Mouse (Mus musculus): ENCODE data around the gene Des. TPM values are rescaled to one million over a fixed set of nuclear protein-coding genes. Genes with fewer than 3 reads are reported as not detected.

Des gene
- polyA plus RNA-seq, 1 experiment: 152 TPM

GRCm38 (mm10) chr1:75347279-75347678 is 12.8 kb upstream of the Des start:
- Histone ChIP-seq H3K27ac (ENCODE audit: insufficient read depth, low read depth, low read length) (peak overlapping the region; percentile 76), H3K4me3 (ENCODE audit: low read depth, low read length) (no peak overlapping the region), H3K27me3 (ENCODE audit: control insufficient read depth, insufficient read depth, low read length) (no peaks in the 10 kb centered on the region), H3K36me3 (ENCODE audit: control insufficient read depth, insufficient read depth, low read length) (no peaks in the 10 kb centered on the region), H3K4me1 (ENCODE audit: control insufficient read depth, insufficient read depth, insufficient read length, low read length) (no peaks in the 10 kb centered on the region)
- 72% methylated on average over 5 of the region's 5 CpGs for WGBS
- TF ChIP-seq POLR2A (IDR thresholded peaks at IDR 0.05; ENCODE audit: low read depth, low read length) (no peak), CTCF (IDR thresholded peaks at IDR 0.05; ENCODE audit: extremely low read depth, insufficient read length, insufficient replicate concordance, low read depth, low read length) (no peak)

- no peak for TF ChIP-seq CTCF (IDR thresholded peaks at IDR 0.05; ENCODE audit: extremely low read depth, insufficient read length, insufficient replicate concordance, low read depth, low read length)
- no peak for TF ChIP-seq POLR2A (IDR thresholded peaks at IDR 0.05; ENCODE audit: low read depth, low read length)
- Histone ChIP-seq H3K4me1 (ENCODE audit: control insufficient read depth, insufficient read depth, insufficient read length, low read length) (no peaks in the 10 kb centered on the region), H3K27me3 (ENCODE audit: control insufficient read depth, insufficient read depth, low read length) (no peaks in the 10 kb centered on the region), H3K27ac (ENCODE audit: insufficient read depth, low read depth, low read length) (peak overlapping the region; percentile 47), H3K36me3 (ENCODE audit: control insufficient read depth, insufficient read depth, low read length) (no peaks in the 10 kb centered on the region), H3K4me3 (ENCODE audit: low read depth, low read length) (no peak overlapping the region)
- 54% methylated on average over 5 of the region's 5 CpGs for WGBS
These were observed 10.9 kb upstream of the Des start for GRCm38 (mm10) chr1:75349275-75349674.

GRCm38 (mm10) chr1:75357261-75357660 is 2.9 kb upstream of the Des start:
- Histone ChIP-seq H3K36me3 (ENCODE audit: control insufficient read depth, insufficient read depth, low read length) (no peaks in the 10 kb centered on the region), H3K4me1 (ENCODE audit: control insufficient read depth, insufficient read depth, insufficient read length, low read length) (no peaks in the 10 kb centered on the region), H3K27ac (ENCODE audit: insufficient read depth, low read depth, low read length) (no peak overlapping the region; the same call in 1 of the 2 replicates), H3K27me3 (ENCODE audit: control insufficient read depth, insufficient read depth, low read length) (peaks cover 13% of the 10 kb centered on the region), H3K4me3 (ENCODE audit: low read depth, low read length) (no peak overlapping the region)
- TF ChIP-seq CTCF (IDR thresholded peaks at IDR 0.05; ENCODE audit: extremely low read depth, insufficient read length, insufficient replicate concordance, low read depth, low read length) (no peak), POLR2A (IDR thresholded peaks at IDR 0.05; ENCODE audit: low read depth, low read length) (no peak)
- WGBS: 55% methylated on average over 7 of the region's 7 CpGs

DNA sequence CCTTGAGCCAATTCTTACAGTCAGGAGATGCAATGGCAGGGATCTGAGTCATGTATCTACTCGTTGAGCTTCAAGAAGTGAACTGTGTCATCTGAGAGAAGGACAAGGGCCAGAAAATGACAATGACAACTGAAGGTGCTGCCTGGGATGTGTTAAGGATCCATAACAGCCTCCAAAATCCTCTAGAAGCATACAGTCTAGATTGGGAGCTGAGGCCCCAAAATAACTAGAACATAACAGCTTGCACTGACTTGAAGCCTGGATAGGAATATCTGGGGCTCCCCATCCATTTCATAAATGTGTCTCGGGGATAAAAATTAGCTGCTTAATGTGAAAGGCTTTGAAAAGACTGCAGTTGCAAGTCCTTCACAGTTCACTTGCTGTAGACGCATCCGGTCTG is 2.1 kb upstream of the Des start:
- Histone ChIP-seq H3K27me3 (ENCODE audit: control insufficient read depth, insufficient read depth, low read length) (peaks cover 13% of the 10 kb centered on the region), H3K4me3 (ENCODE audit: low read depth, low read length) (no peak overlapping the region), H3K36me3 (ENCODE audit: control insufficient read depth, insufficient read depth, low read length) (no peaks in the 10 kb centered on the region), H3K4me1 (ENCODE audit: control insufficient read depth, insufficient read depth, insufficient read length, low read length) (no peaks in the 10 kb centered on the region), H3K27ac (ENCODE audit: insufficient read depth, low read depth, low read length) (no peak overlapping the region; the same call in 1 of the 2 replicates)
- TF ChIP-seq POLR2A (IDR thresholded peaks at IDR 0.05; ENCODE audit: low read depth, low read length) (no peak), CTCF (IDR thresholded peaks at IDR 0.05; ENCODE audit: extremely low read depth, insufficient read length, insufficient replicate concordance, low read depth, low read length) (no peak)
- 85% methylated on average over 4 of the region's 4 CpGs for WGBS

GRCm38 (mm10) chr1:75359346-75359745 is 783 bp upstream of the Des start:
- no peaks in the 10 kb centered on the region for H3K4me1 ChIP-seq (ENCODE audit: control insufficient read depth, insufficient read depth, insufficient read length, low read length)
- no peaks in the 10 kb centered on the region for H3K36me3 ChIP-seq (ENCODE audit: control insufficient read depth, insufficient read depth, low read length)
- no peak overlapping the region for H3K4me3 ChIP-seq (ENCODE audit: low read depth, low read length)
- H3K27ac ChIP-seq (ENCODE audit: insufficient read depth, low read depth, low read length): peak overlapping the region; percentile 32
- WGBS: 78% methylated on average over 13 of the region's 13 CpGs
- TF ChIP-seq POLR2A (IDR thresholded peaks at IDR 0.05; ENCODE audit: low read depth, low read length) (no peak), CTCF (IDR thresholded peaks at IDR 0.05; ENCODE audit: extremely low read depth, insufficient read length, insufficient replicate concordance, low read depth, low read length) (no peak)
- H3K27me3 ChIP-seq (ENCODE audit: control insufficient read depth, insufficient read depth, low read length): peaks cover 13% of the 10 kb centered on the region

DNA sequence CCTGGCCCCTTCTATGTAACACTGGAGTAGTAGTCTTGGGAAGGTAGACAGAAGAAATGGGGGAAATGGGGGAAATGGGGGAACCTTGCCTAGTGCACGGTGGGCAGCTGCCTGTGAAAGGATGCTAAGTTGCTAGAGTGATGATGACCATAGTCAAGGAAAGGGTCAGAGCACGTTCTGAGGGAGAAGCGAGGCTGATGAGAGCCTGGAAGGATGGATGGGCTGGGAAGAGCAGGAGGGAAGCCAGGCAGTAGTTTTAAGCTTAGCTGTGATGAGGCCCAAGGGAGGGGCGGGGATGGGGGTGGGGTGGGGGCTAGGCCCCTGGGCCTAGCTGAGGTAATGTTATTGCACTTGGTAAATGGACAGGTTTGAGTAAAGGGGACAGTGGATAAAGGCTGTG is 994 bp downstream of the Des start:
- Histone ChIP-seq H3K27ac (ENCODE audit: insufficient read depth, low read depth, low read length) (no peak overlapping the region), H3K36me3 (ENCODE audit: control insufficient read depth, insufficient read depth, low read length) (no peaks in the 10 kb centered on the region), H3K4me3 (ENCODE audit: low read depth, low read length) (peak overlapping the region; percentile 43; the same call in 1 of the 2 replicates), H3K27me3 (ENCODE audit: control insufficient read depth, insufficient read depth, low read length) (peaks cover 13% of the 10 kb centered on the region), H3K4me1 (ENCODE audit: control insufficient read depth, insufficient read depth, insufficient read length, low read length) (no peaks in the 10 kb centered on the region)
- 45% methylated on average over 4 of the region's 4 CpGs for WGBS
- TF ChIP-seq CTCF (IDR thresholded peaks at IDR 0.05; ENCODE audit: extremely low read depth, insufficient read length, insufficient replicate concordance, low read depth, low read length) (no peak), POLR2A (IDR thresholded peaks at IDR 0.05; ENCODE audit: low read depth, low read length) (no peak)

DNA sequence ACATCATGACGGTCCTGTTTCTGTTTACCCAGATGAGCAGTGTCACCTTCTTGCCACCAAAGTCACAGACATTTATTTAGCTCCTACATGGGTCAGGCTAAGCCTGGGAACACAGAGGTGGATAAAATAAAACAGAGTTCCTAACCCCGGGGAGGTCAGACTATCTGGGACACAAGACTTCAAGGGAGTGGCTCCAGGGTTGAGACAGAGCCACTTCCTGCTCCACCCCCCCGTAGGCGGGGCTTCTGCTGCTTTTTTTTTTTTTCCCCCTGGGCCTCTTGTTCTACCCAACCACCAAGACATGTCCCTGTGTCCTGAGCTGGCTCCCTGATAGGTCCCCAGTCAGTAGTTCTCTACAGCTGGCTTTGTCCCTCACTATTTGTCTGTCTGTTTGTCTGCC is 1.6 kb downstream of the Des start:
- Histone ChIP-seq H3K27ac (ENCODE audit: insufficient read depth, low read depth, low read length) (0 out of 2 replicates have a peak overlapping the region, but pooled peaks have one; percentile 29), H3K4me3 (ENCODE audit: low read depth, low read length) (peak overlapping the region; percentile 39), H3K27me3 (ENCODE audit: control insufficient read depth, insufficient read depth, low read length) (peaks cover 13% of the 10 kb centered on the region), H3K36me3 (ENCODE audit: control insufficient read depth, insufficient read depth, low read length) (no peaks in the 10 kb centered on the region), H3K4me1 (ENCODE audit: control insufficient read depth, insufficient read depth, insufficient read length, low read length) (no peaks in the 10 kb centered on the region)
- WGBS: 16% methylated on average over 4 of the region's 4 CpGs
- TF ChIP-seq POLR2A (IDR thresholded peaks at IDR 0.05; ENCODE audit: low read depth, low read length): no peak
- TF ChIP-seq CTCF (IDR thresholded peaks at IDR 0.05; ENCODE audit: extremely low read depth, insufficient read length, insufficient replicate concordance, low read depth, low read length): no peak

All from small intestine, adult 2 months (tissue).